Mouse (Mus musculus) erythroid progenitor cell, adult 5-6 weeks (primary cell): ENCODE measurements around the gene Gm14322. TPM values are rescaled to one million over a fixed set of nuclear protein-coding genes. Genes with fewer than 3 reads are reported as not detected.
"Not testable (repeated sequence)": the region's sequence is repeated elsewhere in the genome, so short reads cannot be mapped to it uniquely, and the experiment has no call there.

Experiments used
- ATAC-seq: replicated peaks from 2 replicates; pipeline ENCODE4 v1.8.0; 2016; ENCODE audit warnings: moderate number of reproducible peaks, mild to moderate bottlenecking, moderate TSS enrichment, inconsistent platforms; ENCODE audit not compliant: poor library complexity, low FRiP score, severe bottlenecking
- total RNA-seq, 2 experiments: library from RNA; stranded (forward) in 1 of 2; stranded (reverse) in 1 of 2; fragments of 150-400 nt in 1 of 2; fragments of 186-747, 209-891 nt in 1 of 2; gene quantifications; 2 replicates each; pipeline versions ENCODE4 v1.2.3 to v1.2.4; 2015 to 2017; ENCODE audit warnings: low replicate concordance in 2 of 2

Gm14322 gene
- total RNA-seq (2015; ENCODE audit: low replicate concordance), result not detected in 2 replicates
- not detected in 2 replicates for total RNA-seq (2017; ENCODE audit: low replicate concordance)

- ATAC-seq, result not testable (repeated sequence)
Measured at GRCm38 (mm10) chr2:177758941-177759558, at the start of gene Gm14322. Gene Gm14322 (plus strand): TSS chr2:177759288.

- ATAC-seq, result not testable (repeated sequence)
Measured at GRCm38 (mm10) chr2:177741487-177741886, 17.6 kb upstream of the Gm14322 start.

GRCm38 (mm10) chr2:177787351-177787750, 28.3 kb downstream of the Gm14322 start:
- not testable (repeated sequence) for ATAC-seq

GRCm38 (mm10) chr2:177806170-177806569, 47.1 kb downstream of the Gm14322 start:
- not testable (repeated sequence) for ATAC-seq

Other genes starting within 250 kb of the Gm14322 start
- gene Gm14406, start 181.1 kb upstream of the Gm14322 start, total RNA-seq (2015; ENCODE audit: low replicate concordance), result not detected in 2 replicates
- not detected in 2 replicates for gene Gm14406, start 181.1 kb upstream of the Gm14322 start, total RNA-seq (2017; ENCODE audit: low replicate concordance)
- gene Gm14325, start 81.0 kb downstream of the Gm14322 start, total RNA-seq (2015; ENCODE audit: low replicate concordance), result not detected in 2 replicates
- gene Gm14325, start 81.0 kb downstream of the Gm14322 start, total RNA-seq (2017; ENCODE audit: low replicate concordance), result 0.39 TPM in 1 of 2 replicates, not detected in the other
- gene Gm14327, start 137.8 kb downstream of the Gm14322 start, total RNA-seq (2015; ENCODE audit: low replicate concordance), result not detected in 2 replicates
- 1.0 TPM in 1 of 2 replicates, not detected in the other for gene Gm14327, start 137.8 kb downstream of the Gm14322 start, total RNA-seq (2017; ENCODE audit: low replicate concordance)
- gene Zfp972, start 166.3 kb downstream of the Gm14322 start, total RNA-seq (2015; ENCODE audit: low replicate concordance), result not detected in 2 replicates
- gene Zfp972, start 166.3 kb downstream of the Gm14322 start, total RNA-seq (2017; ENCODE audit: low replicate concordance), result not detected in 2 replicates
- 4.7 TPM in 1 of 2 replicates, not detected in the other for gene Gm14326, start 198.0 kb downstream of the Gm14322 start, total RNA-seq (2015; ENCODE audit: low replicate concordance)
- gene Gm14326, start 198.0 kb downstream of the Gm14322 start, total RNA-seq (2017; ENCODE audit: low replicate concordance), result 5.1 TPM in 1 of 2 replicates, not detected in the other